Mouse (Mus musculus) hindbrain, embryonic 10.5 days (tissue): ENCODE measurements around the gene Kl. TPM values are rescaled to one million over a fixed set of nuclear protein-coding genes. Genes with fewer than 3 reads are reported as not detected.

Source experiments
- DNase-seq: peaks from one replicate; pipeline ENCODE4 v3.0.0-alpha.2; 2017; ENCODE audit warnings: low spot score
- H3K27ac ChIP-seq: fragments of 300-500 bp; sonication (generic); 2 replicates; pipeline ENCODE4 v1.5.1; 2016; ENCODE audit warnings: mild to moderate bottlenecking, moderate library complexity
- H3K27me3 ChIP-seq: fragments of 300-500 bp; sonication (generic); 2 replicates; pipeline ENCODE4 v1.6.1; 2016; ENCODE audit warnings: mild to moderate bottlenecking; ENCODE audit not compliant: poor library complexity, insufficient read depth, severe bottlenecking
- H3K36me3 ChIP-seq: fragments of 300-500 bp; sonication (generic); 2 replicates; pipeline ENCODE4 v1.6.1; 2016; ENCODE audit warnings: mild to moderate bottlenecking, moderate library complexity
- H3K4me1 ChIP-seq: fragments of 300-500 bp; sonication (generic); replicated peaks from 2 replicates; pipeline ENCODE4 v1.6.1; 2016; ENCODE audit warnings: mild to moderate bottlenecking
- H3K4me3 ChIP-seq: fragments of 300-500 bp; sonication (generic); 2 replicates; pipeline ENCODE4 v1.5.1; 2016; ENCODE audit warnings: mild to moderate bottlenecking, moderate library complexity
- H3K9me3 ChIP-seq: fragments of 300-500 bp; sonication (generic); 2 replicates; pipeline ENCODE4 v1.6.1; 2016; ENCODE audit warnings: mild to moderate bottlenecking, moderate library complexity
- WGBS: fragments of 180-500 bp; shearing (Covaris S2); methylation state at CpG from one replicate; pipeline ENCODE4 v1.1.7; 2016; 5-methylcytosine and 5-hydroxymethylcytosine counted together
- polyA plus RNA-seq: library from polyadenylated mRNA; unstranded; fragments of >200 nt; fragmentation: Nextera tagmentation; extraction: Ambion mirVana; gene quantifications from 2 replicates; pipeline ENCODE4 v1.2.1, GENCODE M21; 2016

The Kl gene
- not detected in 2 replicates for polyA plus RNA-seq

DNA sequence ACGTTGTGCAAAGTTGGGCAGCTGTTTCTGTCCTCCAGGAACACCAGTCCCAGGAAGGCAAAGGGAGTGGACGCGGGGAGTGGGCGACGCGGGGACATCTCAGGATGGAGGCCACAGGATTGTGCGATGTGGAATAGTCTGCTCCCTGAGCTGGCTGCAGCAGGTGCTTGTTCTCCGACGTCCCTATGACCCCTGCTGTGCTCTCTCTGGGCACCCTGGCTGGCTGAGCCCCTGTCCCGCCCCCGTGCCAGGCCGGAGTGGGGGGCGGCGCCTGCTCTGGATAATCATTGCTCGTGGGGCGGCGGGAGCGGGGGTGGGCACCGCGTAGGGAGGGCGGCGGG, at the start of gene Kl:
Kl (plus strand) TSS at position 280 of the 341 bp plus-strand sequence.
- peak; percentile 10 for DNase-seq

DNA sequence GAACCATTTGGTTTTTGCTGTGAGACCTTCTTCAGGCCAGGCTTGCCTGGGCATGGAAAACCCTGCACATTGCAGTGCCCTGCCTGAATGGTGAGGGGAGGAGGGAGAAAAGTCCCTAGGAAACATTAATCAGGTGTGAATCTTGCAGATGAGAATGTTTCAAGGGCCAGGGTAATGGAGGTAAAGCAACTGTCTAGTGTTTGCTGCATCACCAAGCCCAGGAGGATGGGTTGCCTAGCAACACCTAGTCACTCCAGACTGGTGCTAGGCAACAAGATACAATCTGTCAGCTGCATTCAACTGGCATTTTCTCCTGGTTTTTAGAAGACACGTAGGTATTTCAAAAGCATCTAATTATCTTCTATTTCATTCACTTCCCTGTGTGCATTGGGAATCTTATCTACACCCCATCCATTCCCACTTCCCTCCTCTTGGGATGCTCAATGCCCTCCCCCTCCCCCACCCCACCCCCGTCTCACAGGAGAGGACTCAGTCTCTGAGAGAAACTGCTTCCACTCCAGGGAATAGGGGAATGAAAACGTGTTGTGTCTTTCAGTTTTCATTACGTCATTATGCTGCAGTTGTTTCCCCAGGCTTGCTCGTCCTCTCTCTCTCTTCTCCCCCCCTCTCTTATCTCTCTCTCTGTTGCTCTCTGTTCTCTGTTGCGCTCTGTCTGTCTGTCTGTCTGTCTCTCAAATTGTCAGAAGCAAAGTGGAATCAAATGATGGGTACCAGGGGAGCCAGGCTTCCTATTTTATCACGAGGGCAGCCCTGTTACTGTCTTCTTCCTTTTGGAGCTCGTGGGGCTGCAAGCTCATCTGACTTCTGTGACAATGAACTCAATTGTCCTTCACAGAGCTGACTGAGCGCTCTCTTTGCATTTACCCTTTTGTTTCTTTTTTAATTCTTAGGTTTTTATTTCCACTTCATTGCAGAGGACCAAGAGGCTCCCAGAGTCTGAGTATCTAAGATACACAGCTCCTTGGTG, 46.1 kb upstream of the Kl start:
- Histone ChIP-seq H3K4me1 (peaks cover 18% of the 10 kb centered on the region), H3K9me3 (0 out of 2 replicates have a peak, but pooled peaks cover 5% of the 10 kb centered on the region), H3K27ac (peak overlapping the region; percentile 78), H3K4me3 (no peak overlapping the region), H3K36me3 (no peaks in the 10 kb centered on the region), H3K27me3 (no peaks in the 10 kb centered on the region)
- 23% methylated on average over 9 of the region's 9 CpGs for WGBS
- DNase-seq: peak; percentile 45

More for the DNA sequence above, at the start of gene Kl:
- peak within 1 kb of the TSS; percentile 59 for H3K4me3 ChIP-seq
- peaks cover 15% of the 10 kb centered on the region for H3K4me1 ChIP-seq
- H3K36me3 ChIP-seq: no peaks in the 10 kb centered on the region
- H3K27ac ChIP-seq: peak within 1 kb of the TSS; percentile 72
- no peaks in the 10 kb centered on the region for H3K9me3 ChIP-seq
- 3% methylated on average over 22 of the region's 22 CpGs for WGBS
- peaks cover 55% of the 10 kb centered on the region for H3K27me3 ChIP-seq

DNA sequence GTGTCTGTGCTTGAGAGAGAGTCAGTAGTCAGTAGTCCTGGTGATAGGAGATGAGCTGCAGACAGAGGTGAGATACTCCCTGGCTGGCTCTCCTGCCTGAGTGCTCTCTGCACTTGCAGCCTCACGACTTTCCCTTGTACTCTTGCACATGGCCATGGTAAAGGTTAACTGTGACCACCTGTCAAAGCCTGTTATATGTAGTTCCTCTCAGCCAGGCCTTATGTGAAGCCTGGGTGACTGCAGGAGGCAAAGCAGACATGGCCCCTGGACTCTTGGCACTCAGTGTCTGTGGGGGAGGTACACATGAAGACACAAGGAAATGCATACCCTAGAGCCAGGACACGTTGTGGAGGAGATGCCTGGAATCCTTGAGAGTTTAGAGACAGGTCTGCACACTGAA, 40.3 kb upstream of the Kl start:
- WGBS: 35% methylated on average over 2 of the region's 2 CpGs
- Histone ChIP-seq H3K4me3 (no peak overlapping the region), H3K36me3 (no peaks in the 10 kb centered on the region), H3K4me1 (peaks cover 13% of the 10 kb centered on the region), H3K27ac (0 out of 2 replicates have a peak overlapping the region, but pooled peaks have one; percentile 35), H3K27me3 (no peaks in the 10 kb centered on the region), H3K9me3 (0 out of 2 replicates have a peak, but pooled peaks cover 5% of the 10 kb centered on the region)
- DNase-seq: peak; percentile 12

DNA sequence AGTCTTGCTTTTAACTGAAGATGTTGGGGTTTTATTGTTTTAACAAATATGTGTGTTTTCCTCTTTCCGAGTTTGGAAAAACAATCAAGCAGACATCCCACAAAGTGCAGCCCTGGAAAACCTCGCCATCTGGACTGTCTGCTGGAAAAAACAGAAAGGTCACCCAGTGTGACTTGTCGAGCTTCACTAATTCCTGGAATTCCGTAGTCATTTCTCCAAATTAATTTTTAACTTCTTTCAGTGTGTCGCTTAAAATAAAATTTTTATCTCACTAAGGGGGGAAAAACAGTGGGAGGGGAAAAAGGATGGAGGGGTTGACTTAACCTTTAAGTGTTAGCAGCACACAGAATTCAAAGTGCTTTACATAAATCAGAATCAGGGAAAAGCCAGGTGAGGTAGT, 39.8 kb upstream of the Kl start:
- peaks cover 11% of the 10 kb centered on the region; the same call in 1 of the 2 replicates for H3K4me1 ChIP-seq
- H3K4me3 ChIP-seq: no peak overlapping the region
- WGBS: 40% methylated on average over 5 of the region's 5 CpGs
- no peak for DNase-seq
- no peaks in the 10 kb centered on the region for H3K27me3 ChIP-seq
- H3K9me3 ChIP-seq: 0 out of 2 replicates have a peak, but pooled peaks cover 5% of the 10 kb centered on the region
- no peaks in the 10 kb centered on the region for H3K36me3 ChIP-seq
- H3K27ac ChIP-seq: no peak overlapping the region

DNA sequence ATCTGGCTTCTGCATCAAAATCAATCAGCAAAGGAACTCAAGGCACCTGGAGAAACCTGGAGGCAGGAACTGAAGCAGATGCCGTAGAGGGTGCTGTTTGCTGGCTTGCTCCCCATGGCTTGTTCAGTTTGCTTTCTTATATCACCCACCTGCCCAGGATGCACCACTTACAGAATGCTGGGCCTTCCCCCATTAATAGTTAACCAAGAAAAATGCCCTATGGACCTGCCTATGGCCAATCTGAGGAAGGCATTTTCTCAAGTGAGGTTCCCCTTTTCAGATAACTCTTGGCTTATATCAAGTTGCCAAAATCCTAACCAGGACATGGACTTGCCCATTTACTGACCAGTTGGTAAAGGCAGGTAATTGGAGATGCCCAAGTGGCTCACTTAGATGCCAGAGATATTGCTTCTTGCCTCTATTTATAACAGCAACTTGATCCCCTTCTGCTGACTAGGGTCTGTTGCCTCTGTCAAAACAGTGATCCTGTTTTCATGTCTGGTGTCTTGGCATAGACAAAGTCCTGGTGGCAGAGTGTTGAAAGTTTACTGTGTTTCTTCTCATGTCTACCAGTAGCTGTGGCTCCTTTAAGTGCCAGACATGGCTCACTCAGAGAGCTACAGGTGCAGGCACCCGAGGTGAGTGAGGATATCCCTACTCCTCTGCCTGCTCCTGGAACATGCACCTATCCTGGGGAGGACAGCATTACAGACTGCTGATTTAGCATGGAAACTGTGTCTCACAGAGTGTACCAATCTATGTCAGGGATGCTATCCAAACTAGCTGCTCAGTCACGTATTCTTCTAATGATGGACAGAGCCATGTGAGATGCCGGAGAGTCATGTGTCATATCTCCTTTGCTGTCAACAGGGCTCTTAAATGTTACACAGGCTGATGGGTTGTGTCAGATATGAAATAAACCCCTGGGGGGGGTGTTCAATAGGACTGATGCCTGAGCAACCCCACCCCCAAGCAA, 37.0 kb upstream of the Kl start:
- WGBS: 85% methylated on average over 4 of the region's 4 CpGs
- H3K4me3 ChIP-seq: no peak overlapping the region
- H3K9me3 ChIP-seq: no peaks in the 10 kb centered on the region

DNA sequence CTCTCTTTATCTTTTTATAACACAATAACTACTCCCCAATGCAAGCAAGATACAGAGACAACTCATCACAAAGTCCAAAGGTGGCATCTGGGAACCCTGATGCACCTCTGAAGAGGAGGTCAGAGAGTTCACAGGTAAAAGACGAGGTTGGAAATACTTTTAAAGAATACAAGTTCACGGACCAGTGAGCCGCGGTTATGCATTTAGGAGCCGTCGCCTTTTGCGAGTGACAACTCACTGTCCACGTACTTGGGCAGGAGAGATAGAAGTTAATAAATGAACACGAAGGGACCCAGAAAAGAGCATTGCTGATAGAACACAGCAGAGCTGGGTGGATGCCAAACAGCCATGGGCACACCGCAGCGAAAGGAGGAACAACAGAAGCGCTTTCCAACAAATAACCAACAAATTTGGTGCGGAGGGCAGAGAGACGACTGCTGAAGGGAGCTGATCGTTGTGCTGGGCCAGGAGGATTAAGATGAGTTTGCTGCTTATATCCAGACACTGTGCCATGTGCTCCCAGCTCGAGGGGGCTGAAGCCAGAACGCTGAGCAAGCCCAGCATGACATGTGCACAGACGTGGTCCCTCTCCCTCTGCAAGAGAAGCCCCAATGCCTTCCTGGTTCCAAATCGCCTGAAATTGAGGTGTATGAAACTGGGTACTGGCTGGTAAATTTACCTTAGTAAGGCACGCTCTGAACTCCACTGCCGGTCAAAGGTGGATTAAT, 35.1 kb upstream of the Kl start:
- Histone ChIP-seq H3K4me1 (peaks cover 6% of the 10 kb centered on the region; the same call in 1 of the 2 replicates), H3K36me3 (no peaks in the 10 kb centered on the region), H3K27ac (no peak overlapping the region), H3K9me3 (no peaks in the 10 kb centered on the region), H3K27me3 (no peaks in the 10 kb centered on the region), H3K4me3 (no peak overlapping the region)
- DNase-seq: no peak
- WGBS: 82% methylated on average over 21 of the region's 21 CpGs

More for the DNA sequence above, 37.0 kb upstream of the Kl start:
- Histone ChIP-seq H3K36me3 (no peaks in the 10 kb centered on the region), H3K27me3 (no peaks in the 10 kb centered on the region), H3K27ac (no peak overlapping the region), H3K4me1 (peaks cover 11% of the 10 kb centered on the region; the same call in 1 of the 2 replicates)
- no peak for DNase-seq

DNA sequence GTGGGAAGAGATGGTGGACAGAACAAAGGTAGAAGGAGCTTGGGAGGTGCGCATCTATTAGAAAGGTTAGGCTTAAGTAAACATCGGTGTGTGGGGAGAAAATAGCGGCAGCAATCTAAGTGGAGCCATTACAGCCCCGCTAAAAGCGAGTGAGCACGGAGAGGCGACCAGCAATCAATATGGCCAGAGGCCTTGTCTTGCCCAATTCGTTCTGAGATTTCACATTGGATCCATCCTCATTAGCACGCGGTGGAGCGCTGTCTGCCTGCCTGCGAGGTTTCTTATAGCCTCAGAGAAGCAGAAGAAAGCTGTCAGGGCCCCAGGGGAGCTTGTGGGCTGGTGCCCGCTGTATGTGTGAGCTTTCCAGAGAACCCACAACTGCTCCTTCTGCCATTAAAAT, 33.8 kb upstream of the Kl start:
- 85% methylated on average over 13 of the region's 13 CpGs for WGBS
- no peaks in the 10 kb centered on the region for H3K9me3 ChIP-seq
- H3K4me3 ChIP-seq: no peak overlapping the region
- H3K36me3 ChIP-seq: no peaks in the 10 kb centered on the region
- H3K4me1 ChIP-seq: peaks cover 5% of the 10 kb centered on the region; the same call in 1 of the 2 replicates
- H3K27ac ChIP-seq: no peak overlapping the region
- H3K27me3 ChIP-seq: no peaks in the 10 kb centered on the region
- no peak for DNase-seq

DNA sequence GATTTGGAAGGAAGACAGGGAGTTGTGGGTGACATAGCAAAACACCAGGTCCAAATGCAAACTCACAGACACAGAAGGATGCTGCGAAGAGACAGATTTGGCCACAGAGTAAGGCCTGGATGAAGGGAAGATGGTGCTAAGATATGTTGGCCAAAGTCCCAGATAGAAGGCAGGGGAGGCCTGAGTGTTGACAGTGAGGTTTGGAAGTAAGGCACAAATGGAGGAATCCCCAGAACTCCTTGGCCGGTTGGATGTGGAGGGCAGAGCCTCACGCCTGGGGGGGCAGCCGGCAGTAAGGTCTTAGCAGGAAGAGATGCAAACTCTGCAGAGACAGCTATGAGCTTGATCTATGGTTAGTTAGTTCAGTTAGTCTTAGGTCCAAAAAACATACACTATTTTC, 33.1 kb upstream of the Kl start:
- H3K27me3 ChIP-seq: no peaks in the 10 kb centered on the region
- WGBS: 92% methylated on average over 4 of the region's 4 CpGs

DNA sequence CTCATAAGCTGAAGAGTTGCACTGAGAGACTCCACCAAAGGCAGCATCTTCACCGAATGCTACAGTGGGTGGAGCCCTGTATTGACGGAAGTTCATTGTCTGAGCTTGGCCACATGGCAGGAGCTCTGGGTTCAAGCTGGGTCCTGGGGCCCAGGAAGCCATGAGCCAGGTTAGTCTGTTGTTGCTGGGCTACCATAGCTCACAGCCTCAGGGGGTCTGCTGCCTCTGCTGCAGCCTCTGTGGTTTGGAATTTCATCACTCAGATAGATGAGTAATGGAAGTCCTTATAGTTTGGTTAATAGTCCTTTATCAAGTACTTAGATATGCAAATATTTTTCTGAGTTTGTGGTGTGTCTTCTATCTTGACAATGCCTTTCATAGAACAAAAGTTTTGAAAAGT, 32.4 kb upstream of the Kl start:
- Histone ChIP-seq H3K4me3 (no peak overlapping the region), H3K4me1 (no peaks in the 10 kb centered on the region), H3K27ac (no peak overlapping the region), H3K36me3 (no peaks in the 10 kb centered on the region), H3K9me3 (no peaks in the 10 kb centered on the region), H3K27me3 (no peaks in the 10 kb centered on the region)
- no peak for DNase-seq
- 65% methylated on average over 2 of the region's 2 CpGs for WGBS

More for the DNA sequence above, 33.1 kb upstream of the Kl start:
- H3K4me1 ChIP-seq: no peaks in the 10 kb centered on the region
- H3K4me3 ChIP-seq: no peak overlapping the region
- no peak overlapping the region for H3K27ac ChIP-seq
- no peaks in the 10 kb centered on the region for H3K9me3 ChIP-seq
- DNase-seq: no peak
- no peaks in the 10 kb centered on the region for H3K36me3 ChIP-seq

DNA sequence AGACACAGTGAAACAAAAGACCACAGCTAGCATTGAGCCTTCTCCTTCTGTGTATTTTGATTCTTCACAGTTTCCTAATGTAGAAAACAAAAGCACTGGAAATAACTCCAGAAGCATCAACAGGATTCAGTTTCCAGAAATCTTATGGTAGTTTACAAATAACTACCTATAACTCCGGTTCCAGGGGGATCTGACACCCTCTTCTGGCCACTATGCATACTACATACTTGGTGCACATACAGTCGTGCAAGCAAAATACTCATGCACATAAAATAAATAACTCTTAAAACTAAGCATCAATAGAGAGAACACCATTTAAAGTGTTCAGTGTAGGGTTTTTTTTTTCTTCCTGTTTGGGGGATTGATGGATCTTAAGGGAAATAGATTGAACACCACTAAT, 23.0 kb upstream of the Kl start:
- no peak overlapping the region for H3K27ac ChIP-seq
- H3K27me3 ChIP-seq: no peaks in the 10 kb centered on the region
- no peaks in the 10 kb centered on the region for H3K4me1 ChIP-seq
- H3K4me3 ChIP-seq: no peak overlapping the region
- WGBS: 80% methylated on average over 2 of the region's 2 CpGs
- no peaks in the 10 kb centered on the region for H3K9me3 ChIP-seq
- H3K36me3 ChIP-seq: no peaks in the 10 kb centered on the region
- no peak for DNase-seq

DNA sequence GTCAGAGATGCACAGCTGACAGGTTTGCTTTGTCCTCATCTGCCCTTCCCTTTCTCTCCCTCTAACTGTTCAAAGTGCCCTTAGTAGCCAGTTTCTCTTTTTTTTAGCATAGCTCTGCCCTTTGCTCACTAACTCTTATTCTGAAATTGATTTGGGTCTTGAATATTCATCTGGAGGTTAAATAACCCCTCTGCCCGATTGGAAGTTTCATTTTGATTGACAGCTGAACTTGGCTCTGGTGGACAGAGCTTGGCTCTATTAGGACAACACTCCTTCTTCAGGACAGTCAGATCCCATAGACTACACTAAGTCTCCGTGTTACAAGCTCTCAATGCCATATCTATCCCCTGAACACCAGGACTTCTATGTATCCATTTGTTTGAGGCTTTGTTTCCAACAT, 19.8 kb upstream of the Kl start:
- no peaks in the 10 kb centered on the region for H3K9me3 ChIP-seq
- no peak overlapping the region for H3K27ac ChIP-seq
- no peak for DNase-seq
- no peaks in the 10 kb centered on the region for H3K36me3 ChIP-seq
- H3K27me3 ChIP-seq: no peaks in the 10 kb centered on the region
- WGBS: 79% methylated on average over 2 of the region's 2 CpGs
- H3K4me1 ChIP-seq: no peaks in the 10 kb centered on the region
- no peak overlapping the region for H3K4me3 ChIP-seq

DNA sequence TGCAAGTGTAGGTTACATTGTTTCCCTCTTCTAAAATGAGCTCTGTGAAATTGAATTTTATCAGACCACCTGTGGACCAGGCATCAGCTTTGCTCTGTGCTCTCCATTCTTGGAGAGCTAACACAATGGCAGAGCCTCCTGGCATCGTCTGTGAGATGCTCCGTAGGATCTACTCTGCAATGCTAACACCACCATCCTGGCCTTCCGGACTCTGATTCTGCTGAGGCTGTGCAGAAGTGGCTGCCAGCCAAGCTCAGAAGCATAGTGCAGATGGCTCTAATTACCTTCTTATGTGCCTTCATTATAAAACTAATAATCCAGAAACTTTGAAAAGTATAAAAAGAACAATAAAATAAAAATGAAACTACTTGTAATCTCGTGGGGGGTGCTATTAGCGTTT, 16.2 kb upstream of the Kl start:
- no peaks in the 10 kb centered on the region for H3K36me3 ChIP-seq
- WGBS: 57% methylated on average over 5 of the region's 5 CpGs

More for the DNA sequence above, 16.2 kb upstream of the Kl start:
- no peak overlapping the region for H3K4me3 ChIP-seq
- H3K9me3 ChIP-seq: no peaks in the 10 kb centered on the region
- H3K27ac ChIP-seq: no peak overlapping the region
- no peaks in the 10 kb centered on the region for H3K27me3 ChIP-seq
- H3K4me1 ChIP-seq: no peaks in the 10 kb centered on the region
- DNase-seq: no peak
